Mouse (Mus musculus): ENCODE measurements around the gene Mob3b. TPM values are rescaled to one million over a fixed set of nuclear protein-coding genes. Genes with fewer than 3 reads are reported as not detected.

Mob3b gene
- total RNA-seq, 2 experiments from 2014 or later: 4.9 to 5.4 TPM

GRCm38 (mm10) chr4:35154051-35154450 is 3.2 kb downstream of the Mob3b start:
- intact Hi-C loops (cut with DNase I): no loop called here
- DNase-seq (ENCODE audit: low spot score in 2 of 2): no peak

DNA sequence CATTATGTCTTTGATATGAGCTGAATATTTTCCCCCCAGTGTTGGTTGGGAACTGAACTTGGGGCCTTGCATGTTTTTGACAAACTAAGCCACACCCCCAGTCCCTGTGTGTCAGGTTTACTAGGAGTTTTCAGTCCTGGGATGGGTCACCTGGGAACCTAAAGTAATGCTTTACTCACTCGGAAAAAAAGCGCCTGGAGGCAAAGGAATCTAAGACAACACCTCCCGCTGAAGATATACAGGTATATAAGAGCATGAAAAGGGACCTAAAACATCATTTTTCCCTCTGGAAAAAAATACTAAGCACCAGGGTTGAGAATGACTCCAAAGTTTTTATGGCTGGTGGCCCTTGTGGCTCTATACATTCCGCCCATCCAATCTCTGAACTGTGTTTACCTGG is 5.5 kb downstream of the Mob3b start, which contains the start of gene Ifnk:
Ifnk (plus strand) TSS at position 301 of the 400 bp plus-strand sequence.
- intact Hi-C loops (cut with DNase I): no loop called here
- no peak for DNase-seq (ENCODE audit: low spot score in 2 of 2)

DNA sequence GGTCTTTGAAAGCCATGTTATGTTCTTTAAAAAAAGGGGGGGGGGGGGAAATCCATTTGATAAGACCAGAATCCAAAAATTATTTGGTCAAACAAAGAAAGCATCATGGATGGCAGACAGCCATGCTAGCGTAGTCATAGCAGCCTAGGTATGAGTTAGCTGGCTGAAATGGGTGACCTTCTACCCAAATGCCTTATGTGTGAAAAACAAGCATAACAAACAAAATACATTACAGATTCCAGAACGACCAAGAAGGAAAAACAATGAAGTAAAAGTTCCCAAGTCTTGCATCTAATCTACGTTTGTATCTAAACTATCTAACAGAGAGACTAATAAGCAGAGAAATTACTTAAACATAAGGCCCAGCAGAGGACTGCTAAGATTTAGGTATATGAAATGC is 6.6 kb downstream of the Mob3b start:
- intact Hi-C loops (cut with DNase I): no loop called here

DNA sequence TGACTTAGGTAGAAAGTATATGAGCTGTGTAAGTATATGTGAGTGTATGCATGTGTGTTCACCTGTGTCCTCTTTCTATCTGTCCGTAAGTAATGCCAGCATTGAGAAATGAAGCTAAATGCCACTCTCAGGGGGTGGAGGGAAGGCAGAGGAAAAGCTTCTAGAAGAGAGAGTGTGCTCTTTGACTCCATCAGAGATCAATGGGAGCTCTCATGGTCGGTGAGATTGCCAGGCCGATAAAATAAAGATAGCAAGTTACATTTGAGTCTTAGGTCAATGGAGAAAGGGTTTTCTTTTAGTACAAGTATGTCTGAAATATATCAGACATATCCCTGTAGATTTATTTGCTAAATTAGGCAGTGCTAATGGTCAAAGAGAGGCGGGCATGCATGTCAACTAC is 9.0 kb downstream of the Mob3b start:
- intact Hi-C loops (cut with DNase I): no loop called here
- DNase-seq (ENCODE audit: low spot score in 2 of 2): no peak

More for the DNA sequence above, 6.6 kb downstream of the Mob3b start:
- DNase-seq (ENCODE audit: low spot score in 2 of 2): no peak

DNA sequence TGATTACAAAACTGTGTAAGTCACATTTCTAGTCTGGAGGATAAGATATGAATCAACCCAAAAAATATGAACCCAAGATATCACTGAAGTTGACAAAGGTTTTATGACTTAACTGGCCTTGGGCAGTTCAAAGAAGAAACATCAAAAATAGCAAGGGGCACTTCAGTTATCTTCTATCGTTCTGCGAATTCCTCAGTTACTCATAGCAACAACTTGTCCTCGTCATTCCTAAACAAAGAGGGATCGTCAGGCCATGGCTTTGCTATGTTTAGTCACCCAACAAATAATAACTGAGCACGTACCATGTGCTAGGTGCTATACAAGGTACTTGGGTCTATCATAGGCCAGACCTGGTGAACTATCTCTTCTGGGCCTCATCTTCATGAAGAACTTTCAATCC is 10.7 kb downstream of the Mob3b start:
- DNase-seq (ENCODE audit: low spot score in 2 of 2): no peak
- intact Hi-C loops (cut with DNase I): no loop called here

DNA sequence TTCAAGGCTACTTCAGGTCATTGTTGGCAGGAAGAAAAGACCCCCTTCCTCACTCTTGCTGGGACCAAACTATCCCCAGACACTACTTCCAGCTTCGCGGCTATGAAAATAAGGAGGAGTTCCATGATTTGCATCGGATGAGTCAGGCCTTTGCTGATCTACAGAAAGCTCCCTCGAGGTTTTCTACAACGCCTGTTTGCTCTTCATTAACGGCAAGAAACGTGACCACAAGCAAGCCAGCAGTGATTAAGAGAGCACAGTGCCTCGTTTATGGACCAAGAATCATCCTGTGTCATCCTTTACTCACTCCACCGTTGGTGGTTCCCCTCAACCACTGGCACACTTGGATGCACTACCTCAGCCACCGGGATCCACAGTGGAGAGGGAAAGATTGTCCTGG is 11.6 kb downstream of the Mob3b start:
- intact Hi-C loops (cut with DNase I): no loop called here
- DNase-seq (ENCODE audit: low spot score in 2 of 2): no peak

DNA sequence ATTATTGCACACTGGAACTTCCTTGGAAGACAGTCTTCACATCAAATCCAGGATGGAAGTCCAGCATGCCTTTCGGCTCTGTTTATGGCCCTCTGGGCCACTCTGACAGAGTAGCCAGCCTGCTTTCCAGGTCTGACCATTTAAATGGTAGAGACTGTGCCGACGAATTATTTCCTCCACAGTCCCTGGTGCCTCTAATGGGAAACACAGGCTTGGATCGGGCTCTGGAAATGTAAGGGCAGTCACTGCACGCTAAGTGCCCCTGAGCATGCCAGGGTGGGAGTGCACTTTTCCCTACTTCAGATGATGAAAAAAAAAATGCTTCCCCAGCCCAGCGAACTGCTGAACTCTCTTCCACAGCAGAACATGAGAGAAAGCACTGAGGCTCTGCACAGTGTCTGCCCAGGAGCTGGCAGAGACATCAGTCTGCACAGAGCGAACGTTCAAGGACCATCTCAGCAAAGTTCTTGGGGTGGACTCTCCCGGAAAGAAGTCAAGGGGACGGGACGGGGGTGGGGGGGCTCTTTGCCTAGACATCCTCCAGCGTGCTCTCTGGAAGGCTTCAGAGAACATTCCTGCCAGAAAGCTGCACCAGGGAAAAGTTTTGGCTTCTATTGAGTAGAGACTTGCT is 13.7 kb downstream of the Mob3b start:
- intact Hi-C loops (cut with DNase I): no loop called here
- no peak for DNase-seq (ENCODE audit: low spot score in 2 of 2)

- intact Hi-C loops (cut with DNase I): no loop called here
Measured at GRCm38 (mm10) chr4:35140317-35140716, 17.0 kb downstream of the Mob3b start.

GRCm38 (mm10) chr4:35138077-35138476 is 19.2 kb downstream of the Mob3b start:
- no peak for DNase-seq (ENCODE audit: low spot score in 2 of 2)
- intact Hi-C loops (cut with DNase I): no loop called here

More at GRCm38 (mm10) chr4:35140317-35140716, 17.0 kb downstream of the Mob3b start:
- DNase-seq (ENCODE audit: low spot score in 2 of 2): no peak

GRCm38 (mm10) chr4:35136996-35137395 is 20.3 kb downstream of the Mob3b start:
- intact Hi-C loops (cut with DNase I): no loop called here
- no peak for DNase-seq (ENCODE audit: low spot score in 2 of 2)

DNA sequence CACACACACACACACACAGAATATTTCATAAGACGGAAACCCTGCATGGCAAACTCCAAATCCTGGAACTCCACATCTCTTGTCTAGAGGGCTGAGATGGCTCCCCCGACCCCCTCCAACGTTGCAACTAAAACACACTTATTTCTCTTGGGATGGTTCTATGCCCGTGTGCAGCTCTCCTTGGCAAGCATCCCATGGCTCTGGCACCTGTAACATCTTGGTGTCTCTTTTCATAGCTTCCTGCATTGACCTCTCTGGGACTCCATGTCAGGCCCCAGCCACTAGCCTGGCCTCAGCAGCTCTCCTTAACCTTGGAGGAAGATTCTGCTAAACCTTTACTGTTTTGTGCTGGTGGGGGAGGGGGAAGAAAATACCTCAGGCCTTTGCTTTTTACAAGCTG is 21.5 kb downstream of the Mob3b start:
- no peak for DNase-seq (ENCODE audit: low spot score in 2 of 2)

DNA sequence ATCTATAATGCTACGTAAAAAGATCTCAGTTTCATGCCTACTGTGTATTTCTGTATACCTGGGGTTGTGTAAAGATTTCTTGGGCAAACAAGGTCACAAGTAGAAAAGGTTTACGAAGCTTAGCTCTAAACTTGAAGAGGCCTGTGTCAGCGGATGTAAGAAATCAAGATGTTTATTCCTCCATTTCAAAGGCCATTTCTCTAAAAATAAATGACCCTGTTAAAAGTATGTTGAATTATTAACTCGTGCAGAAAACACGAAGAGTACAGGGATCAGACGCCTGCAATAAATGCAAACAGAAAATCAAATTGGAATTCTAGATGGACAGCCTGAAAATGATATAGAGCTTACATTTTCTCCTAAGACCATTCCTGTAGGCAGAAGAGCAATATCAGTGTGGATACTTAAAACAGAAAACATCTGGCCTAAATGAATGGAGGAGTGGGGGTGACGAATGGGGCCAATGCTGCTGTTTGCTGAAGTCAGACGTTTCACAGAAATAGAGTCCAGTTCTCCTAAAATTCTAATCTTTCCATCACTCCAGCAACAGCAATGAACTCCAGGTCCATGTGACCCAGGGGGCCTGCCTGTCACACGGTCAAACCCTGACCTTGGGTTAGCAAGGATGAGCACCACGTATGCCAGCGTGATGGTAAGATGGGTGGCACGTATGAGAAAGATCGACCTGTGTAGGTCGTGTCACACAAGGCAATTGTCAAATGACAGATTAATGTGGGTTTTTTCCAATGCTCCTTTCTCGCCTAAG is 22.3 kb downstream of the Mob3b start:
- intact Hi-C loops (cut with DNase I): no loop called here
- DNase-seq (ENCODE audit: low spot score in 2 of 2): no peak

More for the DNA sequence above, 21.5 kb downstream of the Mob3b start:
- intact Hi-C loops (cut with DNase I): no loop called here

GRCm38 (mm10) chr4:35133411-35133810 is 23.9 kb downstream of the Mob3b start:
- DNase-seq (ENCODE audit: low spot score in 2 of 2): no peak
- intact Hi-C loops (cut with DNase I): no loop called here

DNA sequence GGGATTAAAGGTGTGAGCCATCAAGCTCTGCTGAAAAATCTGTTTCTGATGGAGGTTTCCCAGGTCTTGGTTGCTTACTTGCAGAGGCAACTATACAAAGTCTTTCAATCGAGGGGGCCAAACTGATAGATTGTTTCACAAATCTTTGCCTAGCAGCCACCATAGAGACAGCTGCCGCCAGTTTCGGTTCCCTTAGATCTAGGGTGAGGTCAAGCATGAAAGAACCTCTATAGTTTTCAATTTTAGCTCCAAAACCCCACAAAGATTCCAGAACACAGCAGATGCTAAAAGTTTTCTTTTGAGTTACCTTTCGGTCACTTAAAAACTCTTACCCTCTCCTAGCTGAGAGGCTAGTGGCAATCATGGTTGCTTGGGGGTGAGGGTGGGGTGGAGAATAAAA is 25.7 kb downstream of the Mob3b start:
- DNase-seq (ENCODE audit: low spot score in 2 of 2): no peak
- intact Hi-C loops (cut with DNase I): no loop called here

GRCm38 (mm10) chr4:35130411-35130948 is 26.8 kb downstream of the Mob3b start:
- no peak for DNase-seq (ENCODE audit: low spot score in 2 of 2)
- intact Hi-C loops (cut with DNase I): no loop called here

GRCm38 (mm10) chr4:35127759-35128158 is 29.5 kb downstream of the Mob3b start:
- DNase-seq (ENCODE audit: low spot score in 2 of 2): no peak
- intact Hi-C loops (cut with DNase I): no loop called here

DNA sequence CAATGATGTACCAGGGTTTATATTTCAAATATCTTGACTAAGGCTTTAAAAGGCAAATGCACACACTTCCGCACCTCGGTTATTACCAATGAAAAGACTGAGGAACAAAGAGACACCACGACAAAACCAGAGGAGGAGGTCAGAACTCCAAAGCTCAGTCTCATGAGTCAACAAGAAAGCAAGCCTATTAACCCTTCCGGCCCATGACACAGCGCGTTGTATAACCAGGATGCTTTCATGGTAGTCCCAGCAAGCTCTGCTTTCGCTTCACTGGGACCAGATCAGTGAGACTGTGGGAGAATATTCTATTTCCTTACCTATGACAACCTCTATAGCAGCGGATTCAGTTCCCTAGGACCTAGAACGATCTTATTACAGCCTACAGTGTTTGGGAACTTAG is 30.5 kb downstream of the Mob3b start:
- intact Hi-C loops (cut with DNase I): no loop called here
- no peak for DNase-seq (ENCODE audit: low spot score in 2 of 2)

- intact Hi-C loops (cut with DNase I): no loop called here
Measured at GRCm38 (mm10) chr4:35125299-35125777, 31.9 kb downstream of the Mob3b start.

GRCm38 (mm10) chr4:35124027-35124426 is 33.3 kb downstream of the Mob3b start:
- DNase-seq (ENCODE audit: low spot score in 2 of 2): no peak
- intact Hi-C loops (cut with DNase I): no loop called here

More at GRCm38 (mm10) chr4:35125299-35125777, 31.9 kb downstream of the Mob3b start:
- DNase-seq (ENCODE audit: low spot score in 2 of 2): no peak

GRCm38 (mm10) chr4:35123087-35123486 is 34.2 kb downstream of the Mob3b start:
- intact Hi-C loops (cut with DNase I): no loop called here
- DNase-seq (ENCODE audit: low spot score in 2 of 2): no peak

GRCm38 (mm10) chr4:35121060-35121459 is 36.2 kb downstream of the Mob3b start:
- no peak for DNase-seq (ENCODE audit: low spot score in 2 of 2)
- intact Hi-C loops (cut with DNase I): no loop called here

Measured in left cerebral cortex, postnatal 36 days (tissue).